Mouse (Mus musculus): ENCODE measurements around the gene Popdc2.

Gene Popdc2

DNA sequence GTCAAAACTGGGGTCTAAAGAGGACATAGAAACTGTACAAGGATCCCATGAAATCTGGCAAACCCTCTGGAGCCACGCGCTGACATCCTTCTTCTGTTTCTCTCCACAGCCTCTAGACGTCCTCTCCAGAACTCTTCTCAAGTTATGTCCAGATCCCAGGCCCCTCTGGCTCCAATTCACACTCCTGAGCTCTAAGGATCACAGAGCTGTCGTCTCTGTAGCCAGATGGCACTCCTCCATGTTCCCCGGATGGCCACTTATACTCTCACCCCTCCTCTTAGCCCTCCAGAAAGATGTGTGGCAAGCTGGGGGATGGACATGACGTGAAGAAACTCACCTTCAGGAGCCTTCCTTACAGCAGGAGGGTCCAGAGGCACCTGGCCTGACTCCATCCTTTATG, 15.5 kb downstream of the Popdc2 start:
- DNase-seq, result no peak

DNA sequence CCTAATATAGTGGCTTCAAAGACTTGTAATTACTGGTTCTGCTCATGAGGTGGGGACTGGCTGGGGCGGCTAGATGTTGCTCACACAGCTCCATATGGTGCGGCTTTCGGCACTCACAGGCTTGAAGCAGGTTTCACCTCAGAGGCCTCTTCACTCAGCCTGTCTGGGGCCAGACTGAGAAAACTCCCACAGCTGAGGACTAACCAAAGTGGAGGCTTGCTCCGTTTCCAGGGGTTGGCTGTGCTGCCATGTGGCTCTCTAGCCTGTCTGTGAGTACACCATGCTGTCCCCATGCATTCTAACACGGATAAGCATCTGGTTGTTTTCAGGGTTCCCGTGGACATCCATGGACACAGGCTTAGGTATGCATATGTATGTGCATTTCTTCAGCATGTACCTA, 16.6 kb downstream of the Popdc2 start:
- DNase-seq, result no peak

DNA sequence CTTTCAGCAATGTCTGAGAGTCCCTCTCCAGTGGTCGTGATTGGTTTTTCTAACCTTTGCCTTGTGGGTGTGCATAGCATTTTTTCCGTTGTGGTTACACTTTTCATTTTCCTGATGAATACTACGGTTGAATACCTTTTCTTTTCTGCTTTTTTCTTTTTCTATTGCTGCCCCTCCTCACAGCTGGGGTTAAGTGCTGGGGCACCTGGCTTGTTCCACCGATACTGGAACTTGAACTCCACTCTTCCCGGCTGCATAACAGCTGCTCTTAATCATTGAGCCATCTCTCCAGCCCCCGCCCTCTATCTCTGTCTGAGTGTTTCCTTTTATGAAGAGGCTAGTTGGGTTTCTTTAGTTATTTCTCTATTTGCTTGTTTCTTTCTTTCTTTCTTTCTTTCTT, 17.1 kb downstream of the Popdc2 start:
- no peak for DNase-seq

DNA sequence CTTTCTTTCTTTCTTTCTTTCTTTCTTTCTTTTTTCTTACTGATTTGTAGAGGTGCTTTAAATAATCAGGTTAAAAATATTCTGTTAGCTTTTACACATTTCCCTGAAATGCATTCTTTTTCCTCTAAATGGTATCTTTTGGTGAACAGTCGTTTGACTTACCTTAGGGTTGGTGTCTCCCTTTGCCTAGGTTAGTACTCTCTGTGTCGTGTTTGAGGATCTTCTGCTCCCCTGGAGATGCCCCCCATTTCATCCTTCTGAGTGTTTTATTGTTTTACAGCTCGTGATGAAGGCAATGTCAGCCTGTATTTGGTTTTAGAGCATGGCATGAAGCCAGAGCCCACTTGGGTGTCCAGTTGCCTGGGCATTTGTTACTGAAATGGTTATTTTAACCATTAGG, 17.5 kb downstream of the Popdc2 start:
- no peak for DNase-seq

DNA sequence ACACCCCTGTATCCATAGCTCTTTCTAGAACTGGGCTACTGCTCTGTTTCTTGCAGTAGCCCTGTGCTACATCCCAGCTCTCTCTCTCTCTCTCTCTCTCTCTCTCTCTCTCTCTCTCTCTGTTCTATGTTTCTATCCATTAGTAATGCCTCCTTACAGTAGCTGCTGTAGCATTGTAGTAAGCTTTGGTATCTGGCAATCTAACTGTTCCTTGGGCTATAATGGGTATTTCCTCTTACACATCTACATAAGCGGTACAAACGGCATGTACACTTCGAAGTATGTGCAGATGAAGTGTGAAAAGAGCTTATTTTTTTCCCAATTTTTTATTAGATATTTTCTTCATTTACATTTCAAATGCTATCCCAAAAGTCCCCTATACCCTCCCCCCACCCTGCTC, 17.9 kb downstream of the Popdc2 start:
- DNase-seq, result no peak

DNA sequence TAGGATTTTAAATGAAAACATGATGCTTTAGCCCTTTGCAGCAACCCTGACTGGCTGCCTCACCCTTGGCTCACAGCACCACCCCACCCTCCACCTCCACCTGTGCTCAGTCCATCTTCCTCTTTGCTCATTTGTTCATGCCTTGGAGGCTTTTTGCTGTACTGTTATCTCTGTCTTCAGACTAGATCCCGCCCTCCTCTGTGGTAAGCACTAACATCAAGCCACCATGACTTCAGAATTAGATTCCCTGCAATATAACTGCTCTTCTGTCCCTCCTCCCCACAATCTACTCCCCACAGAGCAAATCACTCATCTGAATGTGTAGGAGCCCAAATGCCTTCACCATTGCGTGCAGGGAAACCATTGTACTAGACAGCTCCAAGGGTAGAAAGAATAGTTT, 21.7 kb downstream of the Popdc2 start:
- DNase-seq, result no peak

DNA sequence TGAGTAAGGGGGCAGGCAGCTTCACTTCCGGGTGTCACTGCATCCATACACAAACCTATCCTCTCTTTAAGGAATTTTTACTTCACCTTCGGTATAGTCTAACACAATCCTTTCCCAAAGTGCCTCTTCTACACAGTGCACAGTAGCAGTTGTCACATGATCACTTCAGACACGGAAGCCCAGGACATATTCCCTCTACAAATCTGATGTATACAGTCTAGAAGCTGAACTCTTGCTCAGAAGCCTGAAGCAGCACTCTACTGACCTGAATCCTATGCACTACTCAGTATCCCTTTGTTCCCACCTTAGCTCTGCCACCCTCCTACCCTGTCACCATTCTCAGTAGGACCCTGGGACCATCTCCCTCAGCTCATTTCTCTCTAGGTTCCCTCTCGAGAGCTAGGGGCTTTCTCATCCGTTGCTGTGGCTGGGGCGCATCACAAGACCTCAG, 23.2 kb downstream of the Popdc2 start:
- DNase-seq, result no peak

DNA sequence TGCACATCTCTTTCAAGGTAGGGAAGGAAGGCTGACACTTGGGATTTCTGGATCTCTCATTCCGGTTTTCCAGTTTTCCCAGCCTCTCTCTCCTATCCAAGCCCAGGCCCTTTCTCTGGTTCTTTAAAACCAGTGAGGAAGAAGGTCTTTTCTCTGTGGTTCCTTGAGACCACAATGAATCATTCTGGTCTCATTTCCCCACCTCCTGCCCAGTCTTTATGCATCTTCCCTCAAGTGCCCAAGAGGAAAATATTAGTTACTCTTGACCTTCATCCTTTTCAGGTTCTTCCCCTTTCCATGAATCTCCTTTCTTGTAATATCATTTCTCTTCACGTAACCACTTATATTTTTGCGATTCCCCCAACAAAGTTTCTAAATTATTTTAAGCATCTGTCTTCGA, 23.7 kb downstream of the Popdc2 start:
- no peak for DNase-seq

DNA sequence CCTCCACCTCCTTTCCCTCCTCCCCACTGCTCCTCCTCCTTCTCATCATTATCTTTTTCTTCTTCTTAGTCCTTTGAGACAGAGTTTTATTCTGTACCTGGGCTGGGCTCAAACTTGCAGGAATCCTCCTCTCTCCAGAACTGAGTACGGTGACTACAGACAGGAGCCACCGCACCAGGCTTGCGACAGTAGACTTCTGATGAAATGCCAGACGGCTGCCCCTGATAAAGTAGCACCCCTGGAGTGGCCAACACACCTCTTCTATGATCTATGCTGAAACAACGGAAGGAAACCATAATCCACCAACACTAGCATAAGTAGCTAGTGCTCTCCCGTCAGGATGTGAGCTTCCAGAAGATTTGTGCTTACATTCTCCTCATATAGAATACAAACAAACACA, 25.4 kb downstream of the Popdc2 start:
- DNase-seq, result no peak

DNA sequence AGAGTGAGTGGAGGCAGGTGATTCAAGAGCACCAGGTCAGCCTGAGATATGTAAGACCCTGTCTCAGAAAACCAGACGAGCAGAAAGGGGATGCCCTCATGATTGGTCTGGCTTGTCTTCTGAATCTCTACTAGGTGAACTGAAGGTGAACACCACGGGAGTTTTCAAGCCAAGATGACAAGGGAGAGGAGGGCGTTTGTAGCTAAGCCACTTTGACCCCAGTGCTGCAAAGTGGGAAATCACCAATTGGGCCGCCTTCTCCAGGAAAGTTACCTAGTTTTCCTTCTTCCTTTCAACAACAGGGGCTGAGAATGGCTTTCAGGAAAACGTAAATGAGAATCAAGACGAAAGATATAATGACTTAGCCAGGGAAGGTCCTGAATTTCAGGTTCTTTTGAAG, 26.7 kb downstream of the Popdc2 start:
- DNase-seq, result no peak

DNA sequence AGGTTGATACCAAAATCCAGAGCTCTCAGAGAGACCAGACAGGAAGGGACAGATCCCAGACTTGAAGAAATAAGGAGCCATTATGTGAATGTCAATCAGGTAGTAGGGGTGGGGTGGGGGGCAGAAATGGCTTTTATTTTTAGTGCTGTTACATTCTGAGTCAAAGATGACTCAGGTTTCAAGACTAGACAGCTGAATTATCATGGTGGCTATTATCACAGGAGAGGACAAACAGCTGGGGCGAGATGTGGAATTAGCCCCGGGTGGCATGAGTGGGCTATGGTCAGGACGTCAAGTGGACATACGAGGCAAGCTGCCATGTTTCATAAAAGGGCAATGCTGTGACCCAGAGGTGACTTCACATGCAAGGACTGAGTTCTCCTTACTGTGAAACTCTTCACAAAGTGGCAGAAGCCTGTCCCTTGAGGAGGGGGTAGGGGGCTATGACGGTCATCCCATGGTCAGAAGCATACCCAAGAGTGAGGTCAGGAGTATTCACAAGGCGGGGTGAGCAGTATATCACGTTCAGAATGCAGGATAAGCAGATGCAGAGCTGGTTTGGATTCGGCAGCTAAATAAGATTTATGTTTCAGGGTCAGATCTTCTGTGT, 27.4 kb downstream of the Popdc2 start:
- DNase-seq, result no peak

DNA sequence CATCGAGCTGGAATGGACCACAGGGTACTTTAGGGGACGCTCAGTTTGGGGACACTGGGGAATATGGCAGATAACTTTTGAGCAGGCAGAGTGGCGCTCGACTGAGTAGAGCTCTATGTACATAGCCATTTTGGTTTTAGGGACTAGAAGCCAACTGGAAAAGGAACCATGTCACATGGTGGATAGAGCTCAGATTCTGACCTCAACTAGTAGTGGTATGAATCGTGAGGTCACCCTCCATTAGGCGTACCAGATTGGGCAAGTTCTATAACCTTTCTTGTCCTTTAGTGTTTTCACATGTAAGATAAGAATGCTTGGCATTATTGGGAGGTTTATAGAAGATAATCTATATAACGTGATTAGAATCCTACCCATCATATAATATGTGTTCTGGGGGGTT, 28.3 kb downstream of the Popdc2 start:
- DNase-seq, result no peak

DNA sequence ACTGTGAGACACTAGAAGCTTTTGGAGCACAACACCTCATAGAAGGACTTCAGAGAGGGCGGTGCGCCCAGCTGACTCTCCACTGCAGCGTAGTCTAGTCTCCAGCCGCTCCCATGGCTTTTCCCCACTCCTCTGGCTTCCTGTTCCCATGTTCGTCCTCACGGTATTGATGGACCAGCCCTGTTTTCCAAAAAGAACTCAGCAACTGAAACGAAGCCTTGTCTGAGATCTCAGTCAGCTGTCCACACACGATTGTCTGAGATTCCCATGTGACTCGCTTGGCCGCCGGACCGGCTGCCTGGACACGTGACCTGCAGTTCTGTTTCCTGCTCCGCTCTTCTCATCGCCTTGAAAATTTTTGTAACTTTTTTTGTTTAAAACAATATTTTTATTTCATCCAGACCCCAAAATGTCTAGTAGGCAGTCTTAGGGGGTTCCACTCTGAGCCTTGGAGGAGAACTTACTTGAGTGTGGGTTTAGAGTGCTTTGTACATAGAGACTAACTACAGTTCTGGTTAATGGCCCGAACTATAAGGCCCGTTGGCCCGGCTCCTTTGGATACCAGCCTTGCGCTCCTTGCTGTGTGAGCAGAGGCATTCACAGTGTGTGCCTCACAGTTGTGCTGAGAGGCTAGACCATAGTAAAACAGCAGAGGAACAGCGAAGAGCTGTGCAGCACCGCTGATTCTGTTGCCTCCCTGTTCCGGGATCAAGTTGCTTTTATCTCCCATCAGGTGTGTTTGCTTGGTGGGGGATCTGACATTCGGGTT, 30.3 kb downstream of the Popdc2 start:
- no peak for DNase-seq

DNA sequence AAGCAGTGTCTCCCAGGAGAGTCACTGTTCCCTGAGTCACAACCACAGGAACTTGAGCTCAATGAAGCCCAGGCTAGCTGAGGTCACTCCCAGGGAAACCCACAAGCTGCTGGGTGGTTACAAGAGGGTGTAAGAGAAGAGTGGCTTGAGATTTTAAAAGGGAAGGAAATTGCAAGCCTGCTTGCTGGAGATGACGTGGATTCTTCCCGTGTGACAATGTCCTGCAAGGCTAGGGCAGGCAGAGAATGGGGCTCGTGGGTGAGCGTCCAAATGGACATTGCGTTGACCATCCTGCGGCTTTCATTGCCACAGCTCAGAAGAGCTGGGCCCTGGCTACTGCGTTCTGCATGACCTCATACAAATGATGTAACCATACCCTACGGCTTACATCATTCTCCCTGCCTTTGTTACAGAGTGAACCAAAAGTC, 32.2 kb downstream of the Popdc2 start:
- no peak for DNase-seq

DNA sequence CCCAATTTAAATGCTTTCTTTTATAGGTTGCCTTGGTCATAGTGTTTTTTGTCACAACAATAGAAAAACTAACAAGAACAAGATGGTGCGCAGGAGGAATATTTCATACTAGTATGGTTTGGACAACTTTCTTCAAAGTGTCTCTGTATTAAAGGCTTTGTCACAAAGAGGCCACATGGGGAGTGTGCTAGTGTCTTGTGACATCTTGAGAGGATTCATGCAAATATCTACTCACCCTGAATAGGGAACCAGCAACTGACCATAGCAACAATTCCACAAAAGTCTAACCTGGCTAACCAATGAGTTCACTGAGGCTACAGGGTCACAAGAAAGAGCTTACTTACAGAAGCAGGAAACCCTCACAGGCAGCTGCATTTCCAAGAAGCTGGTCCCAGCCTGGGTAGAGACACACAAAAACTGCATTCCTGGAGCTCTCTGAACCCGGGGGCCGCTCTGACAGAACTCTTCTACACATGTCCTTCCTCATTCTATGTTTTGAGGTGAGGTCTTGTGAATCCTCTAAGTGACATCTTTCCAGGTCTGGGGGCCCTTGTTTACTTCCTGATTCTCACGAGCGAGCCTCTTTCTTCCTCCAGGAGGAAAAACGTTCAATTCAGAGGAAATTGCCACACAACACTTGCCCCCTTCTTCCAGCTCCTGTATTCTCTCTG, 33.2 kb downstream of the Popdc2 start:
- no peak for DNase-seq

DNA sequence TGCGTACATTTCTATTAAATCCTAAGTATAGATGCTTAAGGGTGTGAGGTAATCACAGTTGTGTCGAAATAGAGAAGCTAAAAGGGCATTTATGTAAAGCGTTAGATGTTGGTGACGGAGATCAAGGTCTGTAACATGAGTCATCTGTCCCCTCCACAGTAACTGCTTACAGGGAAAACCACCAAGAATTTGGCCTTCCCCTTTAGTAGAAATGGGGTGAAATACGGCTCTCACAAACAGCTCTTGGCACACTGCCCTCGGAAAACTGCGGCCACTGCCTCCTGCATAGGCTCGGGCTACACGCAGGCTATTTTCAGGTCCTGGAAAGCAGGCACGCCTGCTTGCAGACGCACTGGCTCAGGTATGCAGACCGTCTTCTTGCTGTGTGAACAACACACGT, 34.1 kb downstream of the Popdc2 start:
- no peak for DNase-seq

DNA sequence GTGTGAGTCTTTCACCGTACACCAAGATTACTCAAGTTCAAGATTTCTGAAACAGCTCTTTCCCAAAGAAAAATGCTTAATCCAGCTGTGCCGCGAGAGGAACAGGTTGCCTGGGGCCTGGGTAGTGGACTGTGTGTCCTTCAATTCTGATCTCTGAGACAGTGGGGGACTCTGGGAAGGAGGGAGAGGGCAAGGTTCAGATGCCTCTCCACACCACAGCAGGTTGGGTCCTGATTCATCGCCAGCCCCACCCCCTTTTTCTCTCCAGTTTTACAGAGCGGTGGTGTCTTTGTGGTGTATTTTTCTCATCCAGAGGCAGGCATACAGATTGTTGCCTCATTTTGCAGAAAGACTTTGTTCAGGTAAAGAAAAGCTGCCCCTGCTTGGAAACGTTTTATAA, 36.3 kb downstream of the Popdc2 start:
- no peak for DNase-seq

DNA sequence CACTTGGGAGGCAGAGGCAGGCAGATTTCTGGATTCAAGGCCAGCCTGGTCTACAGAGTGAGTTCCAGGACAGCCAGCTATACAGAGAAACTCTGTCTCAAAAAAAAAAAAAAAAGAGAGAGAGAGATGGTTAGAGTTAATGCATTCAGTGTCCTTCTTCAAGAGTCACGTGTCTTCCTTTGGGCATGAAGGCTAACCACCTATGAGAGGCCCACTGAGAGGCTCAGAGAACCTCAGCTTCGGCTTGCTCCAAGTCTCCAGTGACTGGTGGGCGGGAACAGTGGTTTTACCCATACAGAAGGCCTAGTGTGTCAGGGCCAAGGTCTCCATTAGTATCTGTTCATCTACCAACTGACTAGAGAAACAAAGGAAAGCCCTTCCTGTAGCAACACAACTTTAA, 37.1 kb downstream of the Popdc2 start:
- DNase-seq, result no peak

DNA sequence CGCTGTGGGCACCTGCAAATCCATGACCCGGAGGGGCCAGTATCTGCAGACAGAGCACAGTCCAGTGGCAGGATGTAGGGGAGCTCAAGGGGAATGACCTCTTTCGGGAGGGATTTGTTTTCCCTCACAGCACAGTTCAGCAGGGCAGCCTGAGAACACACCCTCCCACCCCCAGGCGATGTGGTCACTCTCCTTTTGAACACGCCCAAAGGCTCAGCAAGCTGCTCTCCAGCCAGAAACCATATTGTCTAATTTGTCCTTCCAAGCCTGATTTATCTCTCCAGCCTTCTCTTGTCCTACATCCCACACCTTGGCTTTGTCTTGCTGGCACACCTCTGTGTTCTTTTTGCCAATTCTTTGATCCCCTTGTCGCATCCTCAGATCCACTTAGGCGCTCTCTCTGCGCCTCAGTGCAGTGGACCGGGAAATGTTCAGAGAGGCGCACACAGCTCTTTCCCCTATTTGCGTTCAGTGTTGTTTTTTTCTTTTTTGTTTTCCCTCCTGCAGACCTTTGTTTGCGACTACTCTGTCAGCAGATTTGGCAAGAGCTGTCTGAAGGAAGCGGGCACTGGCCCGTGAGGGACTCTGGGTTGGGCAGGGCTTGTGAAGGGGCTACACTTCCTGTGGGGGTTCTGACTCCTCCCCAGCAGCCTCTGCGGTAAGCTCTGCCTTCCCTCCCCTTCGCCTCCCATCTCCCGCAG, 37.7 kb downstream of the Popdc2 start:
- DNase-seq, result peak; percentile 65

DNA sequence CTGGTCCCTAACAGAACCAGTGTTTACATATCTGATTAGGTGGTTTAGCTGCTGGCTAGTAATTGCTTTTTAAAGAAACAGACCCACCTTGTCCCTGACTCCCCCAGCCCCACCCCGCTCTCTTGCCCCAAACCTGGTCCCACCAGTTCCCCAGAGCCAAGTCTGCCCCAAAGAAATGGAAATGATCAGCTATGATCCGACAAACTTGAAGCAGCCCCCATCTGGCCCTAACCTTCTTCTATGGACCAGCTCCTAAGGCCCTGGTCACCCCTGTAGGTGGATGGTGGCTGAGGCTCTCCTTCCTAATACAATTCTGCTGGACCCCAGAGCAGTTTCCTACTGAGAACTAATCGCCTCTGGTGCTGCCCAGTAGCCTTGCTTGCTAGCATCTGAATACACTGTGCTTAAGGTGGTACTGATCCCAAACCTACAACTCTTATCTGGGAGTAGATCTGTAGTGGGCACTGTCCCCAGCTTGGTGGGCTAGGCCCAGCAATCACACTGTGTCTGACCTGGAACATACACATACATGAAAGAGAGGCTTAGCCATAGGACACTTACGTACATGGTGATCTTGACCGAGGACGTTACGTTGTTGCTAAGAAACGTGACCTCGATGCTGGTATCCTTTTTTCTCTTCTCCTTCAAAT, 38.4 kb downstream of the Popdc2 start:
- DNase-seq, result no peak

DNA sequence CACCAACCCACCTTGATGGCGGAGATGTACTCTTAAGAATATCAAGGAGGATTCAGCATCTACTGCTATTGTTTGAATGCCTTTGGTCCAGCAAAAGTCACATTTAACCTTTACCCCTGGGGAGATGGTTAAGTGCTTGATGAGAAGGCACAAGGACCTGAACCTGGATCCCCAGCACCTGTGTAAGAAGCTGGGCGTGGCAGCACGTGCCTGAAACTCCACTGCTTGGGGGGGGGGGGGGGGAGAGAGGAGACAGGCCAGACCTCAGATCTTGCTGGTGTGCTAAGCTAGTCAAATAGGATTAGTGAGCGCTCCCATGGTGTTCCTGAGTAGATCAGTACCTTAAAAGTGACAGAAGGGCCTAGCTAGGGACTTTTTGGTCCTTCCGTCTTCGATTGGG, 39.5 kb downstream of the Popdc2 start:
- DNase-seq, result no peak

DNA sequence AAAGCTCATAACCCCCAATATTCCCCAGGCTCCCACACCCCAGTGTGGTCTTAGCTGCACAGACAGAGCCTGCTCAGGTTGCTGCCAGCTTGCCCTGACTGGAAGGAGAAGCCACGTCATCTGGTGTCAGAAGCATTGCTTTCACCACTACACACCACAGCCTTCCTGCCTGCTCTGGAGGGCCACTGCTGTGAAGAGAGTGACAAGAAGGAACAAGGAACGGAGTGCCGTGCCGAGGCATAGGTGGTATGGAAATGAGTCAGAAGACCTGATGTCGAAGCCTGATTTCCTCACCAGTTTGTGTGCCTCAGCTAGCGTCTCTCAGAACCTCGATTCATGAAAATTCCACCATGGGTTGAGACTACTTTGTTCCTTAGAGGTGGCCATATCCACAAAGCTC, 41.6 kb downstream of the Popdc2 start:
- peak; percentile 53 for DNase-seq

DNA sequence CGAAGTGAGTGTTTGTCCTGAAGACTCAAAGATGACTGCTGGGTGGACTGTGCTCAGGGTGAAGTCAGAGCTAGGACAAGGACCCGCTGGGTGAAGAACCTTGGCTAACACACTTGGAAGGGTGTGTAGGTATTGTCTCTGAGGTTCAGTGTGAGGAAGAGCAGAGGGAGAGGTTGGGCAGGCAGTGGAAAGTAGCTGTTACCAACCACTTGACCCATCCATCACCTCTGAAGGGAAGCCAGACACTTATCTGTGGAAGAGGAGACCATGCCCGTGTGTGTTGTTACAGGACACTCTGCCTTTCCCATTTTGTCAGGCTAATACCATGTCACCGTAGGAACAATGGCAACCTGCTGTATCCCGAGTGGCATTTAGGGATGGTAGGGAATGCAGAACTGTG, 44.3 kb downstream of the Popdc2 start:
- DNase-seq, result no peak
